Mouse (Mus musculus): ENCODE measurements around the gene Gm3468. TPM values are rescaled to one million over a fixed set of nuclear protein-coding genes. Genes with fewer than 3 reads are reported as not detected.
A peak's percentile ranks its signal among the peaks of the same experiment; 100 is the strongest.
"Not testable (repeated sequence)": the region's sequence is repeated elsewhere in the genome, so short reads cannot be mapped to it uniquely, and the experiment has no call there.

Gene Gm3468
- under 1 TPM; 0.47 to 0.76 TPM for total RNA-seq (2021)

DNA sequence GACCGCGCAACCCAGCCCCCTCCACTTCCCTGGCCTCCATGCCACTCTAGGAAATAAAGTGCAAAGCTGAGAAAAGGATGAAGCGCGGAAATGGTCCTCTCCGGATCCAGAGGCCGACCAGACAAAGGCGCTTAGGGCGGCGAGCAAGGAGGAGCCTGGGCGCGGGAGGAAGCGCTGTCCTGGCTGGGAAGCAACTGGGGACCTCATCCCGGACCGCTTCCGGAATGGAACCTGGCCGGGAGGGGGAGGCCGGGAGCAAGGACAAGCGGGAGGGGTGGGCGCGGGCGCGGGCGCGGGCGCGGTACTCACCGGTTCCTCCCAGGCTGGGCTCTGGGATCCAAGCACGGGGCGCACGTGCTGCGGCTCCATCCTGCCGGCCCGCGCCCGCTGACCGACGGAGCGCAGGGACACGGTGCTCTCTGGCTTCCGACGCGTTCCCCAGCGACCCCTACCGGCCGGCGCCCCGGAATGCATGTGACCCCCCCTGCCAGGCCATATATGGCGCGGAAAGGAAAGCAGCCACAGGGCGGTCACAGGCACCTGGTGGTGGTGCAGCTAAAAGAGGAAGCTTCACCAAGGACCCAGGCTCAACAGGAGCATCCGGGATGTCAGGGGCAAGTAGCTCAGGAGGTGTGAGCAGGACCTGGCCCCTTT, at the start of gene Gm3468:
Gene Gm3468, minus strand, starts transcription at position 394 of the 654 bp plus-strand sequence.
- peak; percentile 74 for DNase-seq

DNA sequence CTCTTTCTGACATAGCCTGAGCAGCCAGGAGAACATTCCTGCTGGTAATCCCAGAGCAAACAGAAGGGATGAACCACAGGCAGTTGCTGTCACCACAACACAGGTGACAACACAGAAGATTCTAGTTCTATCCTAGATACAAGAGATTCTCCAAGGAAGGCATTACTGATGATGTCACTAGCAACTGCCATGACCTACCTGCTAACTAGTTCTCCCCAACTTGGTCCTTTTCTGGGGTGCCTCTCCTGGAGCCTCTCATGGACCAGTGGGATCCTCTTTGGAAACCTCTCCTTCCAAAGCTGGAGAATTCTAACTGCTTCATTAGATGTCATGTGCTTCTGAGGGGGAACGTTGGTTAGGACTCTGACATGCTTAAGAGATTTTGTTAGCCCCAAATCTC, 17.2 kb upstream of the Gm3468 start, which contains the start of gene Gm3476:
Gene Gm3476, minus strand, starts transcription at position 101 of the 400 bp plus-strand sequence.
- DNase-seq: not testable (repeated sequence)

DNA sequence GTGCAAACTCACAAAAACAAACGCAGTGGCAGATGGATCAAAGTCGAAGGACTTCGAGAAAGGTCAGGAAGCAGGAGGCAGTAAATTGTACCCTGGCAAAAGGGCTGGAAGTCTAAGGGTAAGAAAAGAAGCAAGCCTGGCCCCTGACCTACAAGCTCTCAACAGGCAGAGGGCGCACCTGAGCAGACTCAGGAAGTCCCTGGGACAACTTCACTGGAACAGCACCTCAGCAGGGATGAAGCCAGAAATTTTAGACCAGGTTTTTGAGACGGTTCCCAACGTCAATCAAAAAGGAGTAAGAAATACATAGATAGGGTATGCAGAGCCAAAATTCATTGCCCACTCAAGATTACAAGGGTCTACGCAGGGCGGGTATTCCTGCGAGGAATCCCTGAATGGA, 965 bp downstream of the Gm3468 start:
- not testable (repeated sequence) for DNase-seq

DNA sequence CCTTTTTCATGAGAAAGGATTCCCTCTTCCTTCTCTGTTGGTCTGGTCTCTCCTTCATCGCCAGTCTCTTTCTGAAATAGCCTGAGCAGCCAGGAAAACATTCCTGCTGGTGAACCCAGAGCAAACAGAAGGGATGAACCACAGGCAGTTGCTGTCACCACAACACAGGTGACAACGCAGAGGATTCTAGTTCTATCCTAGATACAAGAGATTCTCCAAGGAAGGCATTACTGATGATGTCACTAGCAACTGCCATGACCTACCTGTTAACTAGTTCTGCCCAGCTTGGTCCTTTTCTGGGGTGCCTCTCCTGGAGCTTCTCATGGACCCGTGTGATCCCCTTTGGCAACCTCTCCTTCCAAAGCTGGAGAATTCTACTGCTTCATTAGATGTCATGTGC, 14.6 kb downstream of the Gm3468 start, which contains the start of gene Gm8206:
Gene Gm8206, minus strand, starts transcription at position 101 of the 400 bp plus-strand sequence.
- DNase-seq: not testable (repeated sequence)

DNA sequence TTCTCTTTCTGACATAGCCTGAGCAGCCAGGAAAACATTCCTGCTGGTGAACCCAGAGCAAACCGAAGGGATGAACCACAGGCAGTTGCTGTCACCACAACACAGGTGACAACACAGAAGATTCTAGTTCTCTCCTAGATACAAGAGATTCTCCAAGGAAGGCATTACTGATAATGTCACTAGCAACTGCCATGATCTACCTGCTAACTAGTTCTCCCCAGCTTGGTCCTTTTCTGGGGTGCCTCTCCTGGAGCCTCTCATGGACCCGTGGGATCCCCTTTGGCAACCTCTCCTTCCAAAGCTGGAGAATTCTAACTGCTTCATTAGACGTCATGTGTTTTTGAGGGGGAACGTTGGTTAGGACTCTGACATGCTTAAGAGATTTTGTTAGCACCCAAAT, 50.3 kb downstream of the Gm3468 start, which contains the start of gene Gm6337:
Gene Gm6337, minus strand, starts transcription at position 101 of the 400 bp plus-strand sequence.
- DNase-seq: not testable (repeated sequence)

Other genes with a start within 250 kb of the Gm3468 start
- 1 to 10 TPM; 1.1 to 1.4 TPM for gene Gm8237, start 228.3 kb downstream of the Gm3468 start, total RNA-seq (2021)
- under 1 TPM; 0.29 to 0.41 TPM for gene Gm3248, start 146.9 kb downstream of the Gm3468 start, total RNA-seq (2021)
- gene Gm3453, start 129.5 kb downstream of the Gm3468 start, total RNA-seq (2021): not detected
- not detected for gene Gm6337, start 50.4 kb downstream of the Gm3468 start, total RNA-seq (2021)
- gene Gm8206, start 14.7 kb downstream of the Gm3468 start, total RNA-seq (2021): under 1 TPM in 1 of 2 experiments, not detected in 1; 0.63 TPM
- not detected for gene Gm3476, start 17.1 kb upstream of the Gm3468 start, total RNA-seq (2021)
- 1 to 10 TPM in 1 of 2 experiments, under 1 TPM in 1; 0.74 to 1.7 TPM for gene Gm21560, start 110.6 kb upstream of the Gm3468 start, total RNA-seq (2021)
- 1 to 10 TPM in 1 of 2 experiments, under 1 TPM in 1; 0.86 to 1.8 TPM for gene Gm3411, start 178.6 kb upstream of the Gm3468 start, total RNA-seq (2021)
- gene Gm21103, start 196.2 kb upstream of the Gm3468 start, total RNA-seq (2021): not detected
- gene Gm3618, start 235.0 kb upstream of the Gm3468 start, total RNA-seq (2021): not detected

Measured in heart, postnatal 4 days (tissue).